Mouse (Mus musculus) CH12.LX (cell line): ENCODE results near the gene Cntrl. TPM values are rescaled to one million over a fixed set of nuclear protein-coding genes. Genes with fewer than 3 reads are reported as not detected.

Source experiments
- DNase-seq: peaks from one replicate; pipeline ENCODE4 v3.0.0-alpha.2; 2013; ENCODE audit errors: extremely low read depth
- H3K27ac ChIP-seq: 2 replicates; pipeline ENCODE4 v1.5.1; 2012; ENCODE audit warnings: low read depth, mild to moderate bottlenecking, control low read depth, moderate library complexity; ENCODE audit not compliant: insufficient read depth
- H3K27me3 ChIP-seq: replicated peaks from 2 replicates; pipeline ENCODE3; 2012; ENCODE audit warnings: inconsistent platforms
- H3K36me3 ChIP-seq, 2 experiments: replicated peaks in 1 of 2; 2 replicates each; pipeline versions ENCODE3 to v1.6.1; 2012; ENCODE audit warnings: inconsistent platforms in 1 of 2, low read length in 1 of 2, mild to moderate bottlenecking in 1 of 2, mixed read lengths in 1 of 2, moderate library complexity in 1 of 2; ENCODE audit not compliant: control insufficient read depth in 1 of 2, insufficient read depth in 1 of 2
- H3K4me1 ChIP-seq, 2 experiments: 2 replicates each; pipeline ENCODE4 v1.6.1; 2012; ENCODE audit warnings: inconsistent platforms in 1 of 2, moderate library complexity in 1 of 2; ENCODE audit not compliant: insufficient read depth in 2 of 2, control insufficient read depth in 1 of 2
- H3K4me2 ChIP-seq: 2 replicates; pipeline ENCODE4 v1.6.1; 2012; ENCODE audit warnings: low read depth, mild to moderate bottlenecking, control low read depth; ENCODE audit not compliant: poor library complexity, insufficient read depth, severe bottlenecking
- H3K4me3 ChIP-seq, 3 experiments: fragments of 150-350 bp in 1 of 3; sonication (generic) in 1 of 3; replicated peaks in 1 of 3; 2 replicates each; pipeline versions ENCODE3 to v1.5.1; 2011 to 2012; ENCODE audit warnings: low read depth in 2 of 3, low read length in 2 of 3, mild to moderate bottlenecking in 2 of 3, moderate library complexity in 2 of 3, control low read depth in 1 of 3, improper control_type of control experiment in 1 of 3, inconsistent platforms in 1 of 3, mixed read lengths in 1 of 3; ENCODE audit not compliant: poor library complexity in 1 of 3
- H3K79me2 ChIP-seq: replicated peaks from 2 replicates; pipeline ENCODE4 v1.6.1; 2012; ENCODE audit warnings: mild to moderate bottlenecking, moderate library complexity; ENCODE audit not compliant: control insufficient read depth, poor library complexity, insufficient read depth, severe bottlenecking; ENCODE audit errors: extremely low read depth
- H3K9ac ChIP-seq: 2 replicates; pipeline ENCODE4 v1.6.1; 2012; ENCODE audit warnings: low read depth, mild to moderate bottlenecking, control low read depth, moderate library complexity; ENCODE audit not compliant: insufficient read depth
- H3K9me3 ChIP-seq: replicated peaks from 2 replicates; pipeline ENCODE3; 2012; ENCODE audit warnings: low read length, inconsistent platforms, mixed read lengths
- BHLHE40 ChIP-seq: IDR thresholded peaks from 2 replicates; pipeline ENCODE4 v1.6.1; 2011; ENCODE audit warnings: mild to moderate bottlenecking, low read depth, low read length, improper control_type of control experiment
- CHD1 ChIP-seq: IDR thresholded peaks from 2 replicates; pipeline ENCODE4 v1.6.1; 2012; ENCODE audit warnings: low read depth, low read length, improper control_type of control experiment, inconsistent platforms
- CHD2 ChIP-seq: IDR thresholded peaks from 2 replicates; pipeline ENCODE4 v1.6.1; 2011; ENCODE audit warnings: low read length, improper control_type of control experiment
- CTCF ChIP-seq, 2 experiments: IDR thresholded peaks in 1 of 2; conservative IDR thresholded peaks in 1 of 2; 2 replicates each; pipeline ENCODE4 v1.5.1; 2011 to 2012; ENCODE audit warnings: low read depth in 2 of 2, low read length in 2 of 2, improper control_type of control experiment in 1 of 2, inconsistent platforms in 1 of 2, mild to moderate bottlenecking in 1 of 2, moderate library complexity in 1 of 2
- E2F4 ChIP-seq: IDR thresholded peaks from 2 replicates; pipeline ENCODE4 v1.6.1; 2011; ENCODE audit warnings: low read depth, low read length, improper control_type of control experiment; ENCODE audit not compliant: insufficient replicate concordance
- ELF1 ChIP-seq: IDR thresholded peaks from 2 replicates; pipeline ENCODE4 v1.6.1; 2014; ENCODE audit warnings: low read depth, mild to moderate bottlenecking, inconsistent platforms, low read length, improper control_type of control experiment
- ETS1 ChIP-seq: conservative IDR thresholded peaks from 2 replicates; pipeline ENCODE4 v1.6.1; 2012; ENCODE audit warnings: low read depth, mild to moderate bottlenecking, inconsistent platforms, low read length, improper control_type of control experiment, moderate library complexity
- HCFC1 ChIP-seq: IDR thresholded peaks from 2 replicates; pipeline ENCODE4 v1.6.1; 2012; ENCODE audit warnings: low read depth, mild to moderate bottlenecking, inconsistent platforms, low read length, improper control_type of control experiment
- IRF4 ChIP-seq: IDR thresholded peaks from 2 replicates; pipeline ENCODE4 v1.6.1; 2014; ENCODE audit warnings: low read depth, mild to moderate bottlenecking, inconsistent platforms, low read length, improper control_type of control experiment
- JUN ChIP-seq: IDR thresholded peaks from 2 replicates; pipeline ENCODE4 v1.6.1; 2011; ENCODE audit warnings: low read depth, mild to moderate bottlenecking, low read length, improper control_type of control experiment, moderate library complexity; ENCODE audit not compliant: insufficient read depth
- KAT2A ChIP-seq: IDR thresholded peaks from 2 replicates; pipeline ENCODE4 v1.6.1; 2012; ENCODE audit warnings: low read length, improper control_type of control experiment, inconsistent platforms; ENCODE audit not compliant: insufficient replicate concordance
- MAFK ChIP-seq: IDR thresholded peaks from 2 replicates; pipeline ENCODE4 v1.6.1; 2011; ENCODE audit warnings: low read length, improper control_type of control experiment; ENCODE audit not compliant: insufficient replicate concordance
- MEF2A ChIP-seq: IDR thresholded peaks from 2 replicates; pipeline ENCODE4 v1.6.1; 2014; ENCODE audit warnings: low read depth, mild to moderate bottlenecking, inconsistent platforms, low read length, improper control_type of control experiment, borderline replicate concordance
- MYC ChIP-seq: IDR thresholded peaks from 2 replicates; pipeline ENCODE4 v1.6.1; 2011; ENCODE audit warnings: low read depth, mild to moderate bottlenecking, improper control_type of control experiment, low read length
- PAX5 ChIP-seq: IDR thresholded peaks from 2 replicates; pipeline ENCODE4 v1.6.1; 2012; ENCODE audit warnings: low read length, inconsistent platforms, mixed read lengths
- RAD21 ChIP-seq: IDR thresholded peaks from 2 replicates; pipeline ENCODE4 v1.6.1; 2011; ENCODE audit warnings: low read depth, mild to moderate bottlenecking, low read length, improper control_type of control experiment, moderate library complexity
- RCOR1 ChIP-seq: conservative IDR thresholded peaks from 2 replicates; pipeline ENCODE4 v1.6.1; 2012; ENCODE audit warnings: low read depth, mild to moderate bottlenecking, inconsistent platforms, low read length, improper control_type of control experiment
- SIN3A ChIP-seq: IDR thresholded peaks from 2 replicates; pipeline ENCODE4 v1.6.1; 2012; ENCODE audit warnings: low read length, improper control_type of control experiment, inconsistent platforms
- SMC3 ChIP-seq: IDR thresholded peaks from 2 replicates; pipeline ENCODE4 v1.6.1; 2011; ENCODE audit warnings: low read depth, low read length, improper control_type of control experiment
- TBP ChIP-seq: conservative IDR thresholded peaks from 2 replicates; pipeline ENCODE4 v1.6.1; 2011; ENCODE audit warnings: low read depth, low read length, improper control_type of control experiment
- USF1 ChIP-seq: IDR thresholded peaks from 2 replicates; pipeline ENCODE4 v1.6.1; 2014; ENCODE audit warnings: low read depth, mild to moderate bottlenecking, inconsistent platforms, low read length, improper control_type of control experiment
- ZC3H11A ChIP-seq: IDR thresholded peaks from 2 replicates; pipeline ENCODE4 v1.6.1; 2012; ENCODE audit warnings: low read depth, mild to moderate bottlenecking, inconsistent platforms, low read length, improper control_type of control experiment
- ZKSCAN1 ChIP-seq: IDR thresholded peaks from 2 replicates; pipeline ENCODE4 v1.6.1; 2012; ENCODE audit warnings: low read depth, inconsistent platforms, low read length, improper control_type of control experiment, borderline replicate concordance
- ZNF384 ChIP-seq: IDR thresholded peaks from 2 replicates; pipeline ENCODE4 v1.6.1; 2012; ENCODE audit warnings: low read depth, low read length, improper control_type of control experiment, inconsistent platforms
- dilution Hi-C: fragments of 300-500 bp; cut with MboI; formaldehyde crosslinking; loops from 2 replicates; pipeline ENCODE4 v1.14.3; 2020; ENCODE audit warnings: low sequenced_read_pairs; ENCODE audit not compliant: extremely low pct_unique_long_range_greater_than_20kb, extremely low pct_ligation_motif_present
- in situ Hi-C: fragments of 300-500 bp; cut with MboI; formaldehyde crosslinking; loops from 3 replicates; pipeline ENCODE4 v1.14.3; 2019; ENCODE audit warnings: low sequenced_read_pairs, low pct_ligation_motif_present, low pct_unique_long_range_greater_than_20kb, mixed read lengths
- polyA plus RNA-seq: library from polyadenylated mRNA; unstranded; fragments of >175 nt; gene quantifications from 2 replicates; pipeline ENCODE4 v1.2.1, GENCODE M21; 2012; ENCODE audit warnings: low read depth; ENCODE audit not compliant: insufficient read length
- total RNA-seq, 2 experiments: library from RNA; depleted of rRNA; stranded (reverse); fragments of 300-350 nt in 1 of 2; fragments of >200 nt in 1 of 2; gene quantifications; 2 replicates each; pipeline ENCODE4 v1.2.3; 2012 to 2014

The Cntrl gene
- total and polyA plus RNA-seq, 3 experiments: 55.6 to 69.7 (median 64.5) TPM

- no peak for TF ChIP-seq TBP
- no peak for TF ChIP-seq HCFC1
- TF ChIP-seq ELF1: no peak
- TF ChIP-seq RAD21: no peak
- TF ChIP-seq MYC: no peak
- TF ChIP-seq CHD1: no peak
- TF ChIP-seq BHLHE40: no peak
- no peak for TF ChIP-seq JUN
- TF ChIP-seq CTCF (conservative IDR thresholded peaks at IDR 0.05 in 1 of 2, IDR thresholded peaks at IDR 0.05 in 1 of 2; ENCODE audit: low read depth in 2 of 2, low read length in 2 of 2): no peak
- no peak for TF ChIP-seq ZNF384
- no peak for TF ChIP-seq RCOR1
- TF ChIP-seq MAFK: no peak
- TF ChIP-seq SMC3: no peak
- no peak for TF ChIP-seq ZKSCAN1
- no peak for TF ChIP-seq ZC3H11A
- TF ChIP-seq E2F4: no peak
- no peak for TF ChIP-seq SIN3A
- TF ChIP-seq CHD2: no peak
- TF ChIP-seq, all 38 proteins: peak for 0
- no peak overlapping the region for H3K27ac ChIP-seq
- peak; percentile 20 for DNase-seq
- H3K27me3 ChIP-seq: no peaks in the 10 kb centered on the region
- H3K4me1 ChIP-seq: peaks cover 3 to 27% of the 10 kb centered on the region in 2 experiments; a peak in 3 of 4 replicates
- H3K36me3 ChIP-seq: peaks cover 7 to 28% of the 10 kb centered on the region in 2 experiments
- H3K4me2 ChIP-seq: no peak overlapping the region
- in situ Hi-C loops: no loop called here
- H3K9me3 ChIP-seq: peaks cover 12% of the 10 kb centered on the region
- no peak overlapping the region for H3K4me3 ChIP-seq
- H3K79me2 ChIP-seq: peaks cover 11% of the 10 kb centered on the region
- dilution Hi-C loops: no loop called here
- no peak overlapping the region for H3K9ac ChIP-seq
Measured at GRCm38 (mm10) chr2:35069124-35069523, 40.2 kb upstream of the Cntrl start.

- DNase-seq: no peak
- in situ Hi-C loops: no loop called here
- dilution Hi-C loops: no loop called here
- H3K4me1 ChIP-seq: peaks cover 0 to 22% of the 10 kb centered on the region in 2 experiments; a peak in 3 of 4 replicates
- no peak overlapping the region for H3K27ac ChIP-seq
- peaks cover 12% of the 10 kb centered on the region for H3K9me3 ChIP-seq
- no peak for TF ChIP-seq JUN
- TF ChIP-seq KAT2A: no peak
- TF ChIP-seq ETS1: no peak
- TF ChIP-seq PAX5: no peak
- no peak for TF ChIP-seq ZNF384
- no peak for TF ChIP-seq SMC3
- no peak for TF ChIP-seq CHD1
- TF ChIP-seq IRF4: no peak
- no peak for TF ChIP-seq USF1
- TF ChIP-seq MYC: no peak
- no peak for TF ChIP-seq MEF2A
- no peak overlapping the region for H3K9ac ChIP-seq
- H3K4me3 ChIP-seq: no peak overlapping the region
- H3K27me3 ChIP-seq: no peaks in the 10 kb centered on the region
- H3K79me2 ChIP-seq: peaks cover 11% of the 10 kb centered on the region
- no peak overlapping the region for H3K4me2 ChIP-seq
- H3K36me3 ChIP-seq: peaks cover 7 to 28% of the 10 kb centered on the region in 2 experiments
Measured at GRCm38 (mm10) chr2:35070275-35070674, 39.0 kb upstream of the Cntrl start.
